Comparison of ENCODE assay signal across 9 mouse cellular contexts in genomic region chr1:39982727-39983487, GRCm38 (mm10).
DNase-seq lines count a peak whose midpoint lies in the region; ATAC-seq lines count a peak whose summit lies in the region.
"Had no signal": no experiment of that assay in that cellular context is flagged by ENCODE, and none has a peak within 500 bp of the region (broad histone marks: within the 10 kb centered on the region; RNA-seq: fewer than 3 reads in every experiment).

No protein-coding gene starts in this region.

- ATAC-seq in CD4-positive, CD25-positive, alpha-beta regulatory T cell, adult 4 months, result no peak
- ATAC-seq in forebrain, embryonic 12.5 days (ENCODE audit: low FRiP score), result no peak
- peak; percentile 35; the same call in 1 of the 2 replicates for ATAC-seq in megakaryocyte progenitor cell, adult 5-6 weeks (replicated peaks; ENCODE audit: poor library complexity)

- no peak overlapping the region for H3K9ac ChIP-seq in forebrain, embryonic 12.5 days

- peaks cover 87% of the 10 kb centered on the region for H3K36me3 ChIP-seq in forebrain, embryonic 12.5 days (replicated peaks)

- 72% methylated on average over 13 of the region's 13 CpGs for WGBS in forebrain, embryonic 12.5 days

- H3K27me3 ChIP-seq in forebrain, embryonic 12.5 days, result no peaks in the 10 kb centered on the region

- peak overlapping the region; percentile 27; the same call in 1 of the 2 replicates for H3K27ac ChIP-seq in forebrain, embryonic 12.5 days

- no peak overlapping the region for H3K4me3 ChIP-seq in forebrain, embryonic 12.5 days (replicated peaks)

- H3K9me3 ChIP-seq in forebrain, embryonic 12.5 days, result no peaks in the 10 kb centered on the region

- no peak overlapping the region for H3K4me2 ChIP-seq in forebrain, embryonic 12.5 days

- H3K4me1 ChIP-seq in forebrain, embryonic 12.5 days, result no peaks in the 10 kb centered on the region

- DNase-seq in CD4-positive, CD25-positive, alpha-beta regulatory T cell, adult 2 months (ENCODE audit: low read depth, low spot score), result peak; percentile 48
- peak; percentile 52 for DNase-seq in layer of hippocampus, adult 9-11 months
- DNase-seq in layer of hippocampus, postnatal 25 days (ENCODE audit: extremely low spot score in 1 of 2, low spot score in 1 of 2), result no peak
- DNase-seq in ovary, postnatal 10 days (ENCODE audit: low spot score), result no peak
- no peak for DNase-seq in layer of hippocampus, postnatal 14 days (ENCODE audit: low spot score in 2 of 2)
- DNase-seq: thymus, postnatal 4 days had no signal

Comparison
In these comparisons a context has a peak if more than half of its experiments do, and no peak if none do; other contexts are left out.
1. DNase-seq: peak in CD4-positive, CD25-positive, alpha-beta regulatory T cell, adult 2 months (single experiment) and layer of hippocampus, adult 9-11 months (single experiment); none in layer of hippocampus, postnatal 25 days (0 of 2), ovary, postnatal 10 days (single experiment) and layer of hippocampus, postnatal 14 days (0 of 2).